Mouse (Mus musculus): Measurements from ENCODE around the gene Prkag2.

DNA sequence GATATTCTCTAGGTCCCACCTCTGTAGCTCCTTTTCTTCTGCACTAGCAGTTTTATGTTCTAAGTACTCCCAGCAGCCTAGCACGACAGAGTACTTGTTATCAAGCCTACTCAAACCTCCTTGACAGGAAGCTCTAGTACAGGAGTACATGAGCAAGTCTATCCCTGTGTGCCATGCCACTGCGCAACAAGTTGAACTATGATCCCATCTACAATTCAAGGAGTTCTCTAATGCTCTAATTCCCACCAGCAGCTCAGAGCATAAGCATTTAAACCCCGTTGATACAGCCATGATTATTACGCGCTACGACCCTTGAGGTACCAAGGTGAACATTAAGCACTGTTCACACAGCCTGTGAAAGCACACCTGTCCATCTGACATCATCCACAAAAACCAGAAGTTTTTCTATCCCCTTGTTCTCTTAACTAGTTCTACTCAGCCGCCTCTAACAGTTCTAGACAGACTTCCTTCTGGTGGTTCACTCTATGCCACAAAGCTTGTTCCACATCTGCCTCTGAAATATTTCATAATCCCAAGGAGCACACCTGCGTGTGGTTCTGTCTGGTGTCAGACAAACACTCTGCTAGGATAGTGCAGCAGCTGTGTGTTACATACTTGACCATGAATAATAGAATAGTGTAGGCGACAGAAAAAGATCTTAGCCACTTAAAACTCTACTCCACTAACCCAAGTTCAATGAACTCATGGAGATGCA, 274.2 kb downstream of the Prkag2 start:
- TF ChIP-seq POLR2A (IDR thresholded peaks at IDR 0.05; ENCODE audit: borderline replicate concordance, low read depth, low read length) (no peak), CTCF (IDR thresholded peaks at IDR 0.05; ENCODE audit: low read depth, low read length) (no peak)
